Mouse (Mus musculus): Measurements from ENCODE around the gene Slc25a41. TPM values are rescaled to one million over a fixed set of nuclear protein-coding genes. Genes with fewer than 3 reads are reported as not detected.

Gene Slc25a41
- polyA plus RNA-seq, 1 experiment = 0.29 TPM

DNA sequence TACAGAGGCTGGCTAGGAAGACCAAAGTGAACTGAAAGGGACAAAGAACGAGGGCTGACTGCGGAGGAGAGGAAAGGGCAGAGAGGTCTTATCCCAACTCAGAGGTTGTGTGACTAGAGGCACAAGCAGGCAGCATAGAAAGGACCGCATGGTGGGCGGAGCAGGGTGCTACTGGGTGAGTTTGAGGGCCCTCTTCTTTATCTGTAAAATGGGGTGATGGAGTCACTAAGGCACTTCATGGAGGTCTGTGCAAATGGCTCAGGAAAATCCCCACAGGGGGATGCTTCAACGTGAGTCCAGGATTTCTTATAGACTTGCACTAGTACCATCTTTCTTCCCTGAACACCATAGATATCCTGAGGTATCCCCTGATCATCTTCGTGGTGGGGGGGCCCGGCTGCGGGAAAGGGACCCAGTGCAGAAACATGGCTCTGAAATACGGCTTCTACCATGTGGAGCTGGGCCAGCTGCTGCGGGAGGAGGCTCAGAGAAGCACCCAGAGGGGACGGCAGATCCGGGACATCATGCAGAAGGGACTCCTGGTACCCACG lies 29.1 kb downstream of the Slc25a41 start:
- Histone ChIP-seq H3K27ac (ENCODE audit: insufficient read depth, low read length) (no peak overlapping the region), H3K27me3 (ENCODE audit: control insufficient read depth, insufficient read depth, low read length) (no peaks in the 10 kb centered on the region), H3K4me1 (ENCODE audit: control insufficient read depth, insufficient read depth, low read length) (no peaks in the 10 kb centered on the region), H3K4me3 (replicated peaks; ENCODE audit: insufficient read depth, low read depth, low read length) (peak overlapping the region; percentile 96)
- TF ChIP-seq POLR2A (IDR thresholded peaks at IDR 0.05; ENCODE audit: borderline replicate concordance, insufficient read depth, low read length) (no peak), CTCF (IDR thresholded peaks at IDR 0.05; ENCODE audit: borderline replicate concordance, insufficient read depth, low read depth, low read length) (no peak)
- DNase-seq = peak in 1 of 2 experiments; percentile 32
- 59% methylated on average over 13 of the region's 13 CpGs for WGBS

DNA sequence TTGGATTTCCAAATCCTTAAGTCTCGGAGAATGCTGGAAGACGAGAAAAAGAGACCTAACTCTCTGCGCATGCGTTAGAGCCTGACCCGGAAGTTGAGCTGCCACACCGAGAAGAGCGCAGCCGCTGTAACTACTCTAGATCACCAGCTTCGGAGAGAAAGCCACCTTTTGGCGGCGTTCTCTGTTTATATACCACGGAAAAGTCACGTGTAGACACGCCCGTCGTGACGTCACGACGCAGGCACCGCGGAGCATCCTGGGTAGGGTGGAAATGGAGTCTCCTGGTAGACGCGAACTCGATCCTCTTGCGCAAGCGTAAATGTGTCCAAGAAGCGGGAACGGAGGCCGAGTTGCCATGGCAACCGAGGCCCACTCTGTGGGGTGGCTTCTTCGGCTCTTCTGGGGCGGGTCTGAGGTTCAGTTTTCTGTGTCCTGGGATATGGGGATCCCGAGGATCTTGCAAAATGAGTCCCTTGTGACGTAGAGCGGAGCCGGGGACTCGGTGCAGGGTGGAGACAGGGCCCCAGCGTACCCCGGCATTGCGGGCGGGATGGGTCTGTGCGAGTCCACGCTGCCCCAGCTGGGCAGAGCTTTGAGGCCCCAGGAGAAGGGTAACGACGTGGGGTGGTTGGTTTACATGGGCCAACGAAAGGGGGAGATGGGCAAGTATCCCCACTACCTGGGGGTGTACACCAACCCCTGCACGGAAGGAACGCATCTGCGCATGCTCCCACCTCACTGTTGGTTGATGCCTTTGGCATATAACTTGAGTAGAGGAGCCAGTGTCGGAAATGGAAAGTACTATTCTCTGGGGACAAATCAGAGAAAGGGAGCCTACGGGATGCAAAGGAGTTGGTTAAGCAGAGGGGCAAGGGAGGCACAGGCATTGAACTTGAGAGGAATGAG lies 30.0 kb downstream of the Slc25a41 start, which contains the start of the genes Gtf2f1 and Gm17949:
Gene Gtf2f1 (minus strand): TSS at position 53 of the 906 bp plus-strand sequence.
Gene Gm17949 (plus strand): TSS at position 234 of the 906 bp plus-strand sequence.
- DNase-seq = peak; percentile 94 to 96
- Histone ChIP-seq H3K4me3 (replicated peaks; ENCODE audit: insufficient read depth, low read depth, low read length) (peak within 1 kb of the TSS; percentile 96), H3K4me1 (ENCODE audit: control insufficient read depth, insufficient read depth, low read length) (no peaks in the 10 kb centered on the region), H3K27ac (ENCODE audit: insufficient read depth, low read length) (peak within 1 kb of the TSS; percentile 69), H3K27me3 (ENCODE audit: control insufficient read depth, insufficient read depth, low read length) (no peaks in the 10 kb centered on the region)
- WGBS = under 1% methylated on average over 51 of the region's 51 CpGs
- peak; percentile 99 for TF ChIP-seq POLR2A (IDR thresholded peaks at IDR 0.05; ENCODE audit: borderline replicate concordance, insufficient read depth, low read length)
- no peak for TF ChIP-seq CTCF (IDR thresholded peaks at IDR 0.05; ENCODE audit: borderline replicate concordance, insufficient read depth, low read depth, low read length)

DNA sequence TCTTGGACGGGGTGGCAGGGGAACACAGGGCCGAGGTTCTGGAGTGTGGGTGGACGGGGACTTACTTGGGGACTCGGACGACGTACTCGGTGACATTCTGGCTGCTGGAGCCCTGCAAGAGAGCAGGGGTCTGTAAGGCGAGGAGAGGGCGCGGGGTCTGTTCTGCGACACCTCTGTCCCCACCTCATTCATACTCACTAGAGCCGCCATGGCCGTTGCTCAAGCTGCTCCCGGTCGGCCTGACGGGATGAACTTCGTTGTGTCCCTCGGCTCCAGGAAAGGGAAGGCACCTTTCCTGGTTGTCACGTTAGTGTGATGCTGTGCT lies 30.6 kb downstream of the Slc25a41 start:
- Histone ChIP-seq H3K4me3 (replicated peaks; ENCODE audit: insufficient read depth, low read depth, low read length) (peak overlapping the region; percentile 96), H3K4me1 (ENCODE audit: control insufficient read depth, insufficient read depth, low read length) (no peaks in the 10 kb centered on the region), H3K27ac (ENCODE audit: insufficient read depth, low read length) (peak overlapping the region; percentile 12; the same call in 1 of the 2 replicates), H3K27me3 (ENCODE audit: control insufficient read depth, insufficient read depth, low read length) (no peaks in the 10 kb centered on the region)
- under 1% methylated on average over 19 of the region's 19 CpGs for WGBS
- TF ChIP-seq POLR2A (IDR thresholded peaks at IDR 0.05; ENCODE audit: borderline replicate concordance, insufficient read depth, low read length) = no peak
- TF ChIP-seq CTCF (IDR thresholded peaks at IDR 0.05; ENCODE audit: borderline replicate concordance, insufficient read depth, low read depth, low read length) = no peak
- DNase-seq = no peak

DNA sequence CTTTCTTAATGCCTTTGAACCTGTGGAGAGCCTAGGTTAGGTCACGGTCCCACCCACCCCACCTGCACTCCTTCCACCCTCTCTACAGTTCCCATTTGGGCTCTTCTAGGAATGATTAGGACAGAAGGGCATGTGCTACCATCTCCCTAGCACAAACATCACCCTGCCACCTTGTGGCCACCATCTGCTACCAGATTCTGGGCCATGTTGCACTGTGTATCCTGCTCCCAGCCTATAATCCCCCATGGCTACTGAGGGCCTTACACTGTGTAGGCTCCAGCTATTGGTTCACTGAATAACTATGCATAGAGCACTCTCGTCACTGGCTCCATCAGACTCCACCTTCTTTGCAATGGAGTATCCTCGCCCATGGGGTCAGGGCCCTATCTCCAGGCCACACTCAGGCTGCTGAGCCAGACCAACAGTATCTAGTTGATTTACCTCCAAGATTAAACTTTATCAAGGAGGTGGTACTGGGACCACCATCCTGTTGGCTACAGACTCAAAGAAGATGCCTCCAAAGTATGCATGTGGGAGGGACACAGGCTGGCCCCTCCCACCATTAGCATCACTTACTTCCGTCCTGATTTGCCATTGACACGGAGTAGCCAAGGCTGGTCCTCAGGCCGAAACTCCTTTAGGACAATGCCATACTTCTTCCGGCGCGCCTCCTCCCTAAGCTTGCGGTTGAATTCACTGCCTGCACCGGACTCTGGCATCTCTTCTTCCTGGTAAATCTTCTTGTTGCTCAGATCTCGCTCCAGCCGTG lies 34.1 kb downstream of the Slc25a41 start:
- Histone ChIP-seq H3K27me3 (ENCODE audit: control insufficient read depth, insufficient read depth, low read length) (no peaks in the 10 kb centered on the region), H3K27ac (ENCODE audit: insufficient read depth, low read length) (no peak overlapping the region), H3K4me3 (replicated peaks; ENCODE audit: insufficient read depth, low read depth, low read length) (no peak overlapping the region), H3K4me1 (ENCODE audit: control insufficient read depth, insufficient read depth, low read length) (no peaks in the 10 kb centered on the region)
- WGBS = 92% methylated on average over 13 of the region's 13 CpGs
- DNase-seq = no peak
- TF ChIP-seq POLR2A (IDR thresholded peaks at IDR 0.05; ENCODE audit: borderline replicate concordance, insufficient read depth, low read length) = no peak
- TF ChIP-seq CTCF (IDR thresholded peaks at IDR 0.05; ENCODE audit: borderline replicate concordance, insufficient read depth, low read depth, low read length) = peak; percentile 11; the same call in 1 of the 2 replicates

DNA sequence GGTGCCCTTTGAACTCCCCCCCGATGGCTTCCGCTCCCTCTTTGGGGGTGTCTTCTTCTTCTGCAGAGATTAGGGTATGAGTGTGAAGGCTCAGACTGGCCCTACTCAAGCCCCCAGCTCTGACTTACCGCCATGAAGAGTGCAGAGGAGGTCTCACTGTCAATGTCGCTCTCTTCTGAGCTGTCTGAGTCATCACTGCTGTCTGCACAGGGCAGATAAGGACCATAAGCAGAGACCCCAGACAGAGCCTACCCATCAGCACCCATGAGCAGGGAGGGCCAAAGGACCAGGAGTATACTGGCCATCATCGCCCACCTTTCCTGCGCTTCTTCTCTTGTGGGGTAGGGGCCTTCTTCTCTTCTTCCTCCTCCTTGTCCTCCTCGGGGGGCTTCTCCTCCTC lies 37.5 kb downstream of the Slc25a41 start:
- no peak overlapping the region for H3K27ac ChIP-seq (ENCODE audit: insufficient read depth, low read length)
- no peak overlapping the region for H3K4me3 ChIP-seq (replicated peaks; ENCODE audit: insufficient read depth, low read depth, low read length)
- no peak for TF ChIP-seq POLR2A (IDR thresholded peaks at IDR 0.05; ENCODE audit: borderline replicate concordance, insufficient read depth, low read length)
- TF ChIP-seq CTCF (IDR thresholded peaks at IDR 0.05; ENCODE audit: borderline replicate concordance, insufficient read depth, low read depth, low read length) = no peak
- H3K27me3 ChIP-seq (ENCODE audit: control insufficient read depth, insufficient read depth, low read length) = no peaks in the 10 kb centered on the region
- 98% methylated on average over 7 of the region's 7 CpGs for WGBS
- H3K4me1 ChIP-seq (ENCODE audit: control insufficient read depth, insufficient read depth, low read length) = no peaks in the 10 kb centered on the region
- DNase-seq = no peak

DNA sequence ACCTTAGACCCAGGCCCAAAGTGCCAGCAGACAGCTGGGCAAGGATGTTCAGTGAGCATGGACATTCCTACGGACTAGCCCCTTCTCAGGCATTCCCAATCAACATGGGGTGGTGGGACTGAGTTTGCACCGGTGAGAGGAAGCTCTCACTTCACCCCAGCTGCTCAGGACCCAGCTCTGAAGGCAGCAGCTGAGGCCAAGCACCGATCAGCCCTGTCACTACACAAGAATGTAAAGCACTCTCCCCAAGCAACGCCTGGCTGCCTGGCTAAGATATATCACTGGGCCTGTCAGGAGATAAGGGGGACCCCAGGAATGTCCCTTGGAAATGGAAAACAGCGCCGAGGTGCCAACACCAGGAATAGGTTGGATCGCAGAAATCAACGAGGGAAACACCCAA lies 40.2 kb downstream of the Slc25a41 start:
- TF ChIP-seq CTCF (IDR thresholded peaks at IDR 0.05; ENCODE audit: borderline replicate concordance, insufficient read depth, low read depth, low read length) = no peak
- no peak for TF ChIP-seq POLR2A (IDR thresholded peaks at IDR 0.05; ENCODE audit: borderline replicate concordance, insufficient read depth, low read length)
- 70% methylated on average over 8 of the region's 8 CpGs for WGBS
- H3K27me3 ChIP-seq (ENCODE audit: control insufficient read depth, insufficient read depth, low read length) = no peaks in the 10 kb centered on the region
- H3K4me1 ChIP-seq (ENCODE audit: control insufficient read depth, insufficient read depth, low read length) = no peaks in the 10 kb centered on the region
- no peak for DNase-seq
- no peak overlapping the region for H3K27ac ChIP-seq (ENCODE audit: insufficient read depth, low read length)
- H3K4me3 ChIP-seq (replicated peaks; ENCODE audit: insufficient read depth, low read depth, low read length) = no peak overlapping the region

- Histone ChIP-seq H3K4me1 (ENCODE audit: control insufficient read depth, insufficient read depth, low read length) (no peaks in the 10 kb centered on the region), H3K4me3 (replicated peaks; ENCODE audit: insufficient read depth, low read depth, low read length) (no peak within 1 kb of the TSS), H3K27me3 (ENCODE audit: control insufficient read depth, insufficient read depth, low read length) (no peaks in the 10 kb centered on the region), H3K27ac (ENCODE audit: insufficient read depth, low read length) (no peak within 1 kb of the TSS)
- TF ChIP-seq POLR2A (IDR thresholded peaks at IDR 0.05; ENCODE audit: borderline replicate concordance, insufficient read depth, low read length) (no peak), CTCF (IDR thresholded peaks at IDR 0.05; ENCODE audit: borderline replicate concordance, insufficient read depth, low read depth, low read length) (no peak)
- WGBS = 57% methylated on average over 9 of the region's 9 CpGs
- DNase-seq = no peak
These were observed 41.4 kb downstream of the Slc25a41 start, which contains the start of gene Pspn for GRCm38 (mm10) chr17:56999968-57000609. Gene Pspn, minus strand, starts transcription at chr17:57000018.

Data from cerebellum, adult 2 months (tissue).